Mouse (Mus musculus): ENCODE data around the gene Enpp6.

Enpp6 gene

DNA sequence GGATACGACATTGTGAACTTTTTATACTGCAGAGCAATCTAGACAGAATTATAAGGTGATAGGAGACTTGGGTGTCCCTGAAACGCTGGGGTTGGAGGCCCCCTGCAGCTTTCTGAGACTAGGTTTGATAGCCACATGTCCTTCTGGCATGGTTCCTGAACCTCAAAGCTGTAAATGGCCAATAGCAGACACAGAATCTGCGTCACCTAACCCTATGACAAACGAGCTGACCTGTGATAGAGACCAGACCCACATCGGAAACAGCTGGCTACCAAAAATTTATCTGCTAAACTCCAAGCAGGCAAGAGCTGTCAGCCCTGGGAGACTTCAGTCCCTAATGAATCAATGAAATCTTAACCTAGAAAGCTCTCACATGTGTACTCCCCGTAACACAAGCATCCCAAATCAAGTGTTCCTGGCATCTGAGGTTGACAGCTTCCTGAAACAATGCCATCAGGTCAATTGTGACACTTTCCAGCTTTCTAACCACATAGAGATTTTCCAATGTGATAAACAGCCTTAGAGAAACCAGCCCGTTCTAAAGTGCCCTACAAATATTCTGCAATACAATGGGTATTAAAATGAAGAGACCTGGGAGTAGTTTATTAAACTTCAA lies 74.5 kb downstream of the Enpp6 start:
- no peak for DNase-seq (ENCODE audit: low read depth, low spot score)

DNA sequence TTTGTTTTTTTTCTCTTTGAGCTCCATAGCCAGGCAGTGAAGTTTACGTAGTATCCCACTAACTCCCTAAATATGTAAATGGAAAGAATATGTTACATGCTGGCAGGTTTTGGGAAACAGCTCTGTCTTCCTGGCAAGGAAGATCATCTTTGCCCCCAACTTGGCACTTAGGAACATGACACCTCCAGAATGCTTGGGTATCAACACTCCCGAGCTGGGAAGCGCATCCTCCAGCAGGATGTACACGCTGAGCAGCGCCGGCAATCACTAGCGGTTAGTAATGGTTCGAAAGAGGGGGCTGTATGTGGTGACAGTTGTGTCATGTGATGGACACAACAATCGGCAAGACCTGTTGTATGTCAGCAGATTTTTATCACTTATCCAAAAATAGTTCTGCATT lies 80.4 kb downstream of the Enpp6 start:
- DNase-seq (ENCODE audit: low read depth, low spot score) = no peak

DNA sequence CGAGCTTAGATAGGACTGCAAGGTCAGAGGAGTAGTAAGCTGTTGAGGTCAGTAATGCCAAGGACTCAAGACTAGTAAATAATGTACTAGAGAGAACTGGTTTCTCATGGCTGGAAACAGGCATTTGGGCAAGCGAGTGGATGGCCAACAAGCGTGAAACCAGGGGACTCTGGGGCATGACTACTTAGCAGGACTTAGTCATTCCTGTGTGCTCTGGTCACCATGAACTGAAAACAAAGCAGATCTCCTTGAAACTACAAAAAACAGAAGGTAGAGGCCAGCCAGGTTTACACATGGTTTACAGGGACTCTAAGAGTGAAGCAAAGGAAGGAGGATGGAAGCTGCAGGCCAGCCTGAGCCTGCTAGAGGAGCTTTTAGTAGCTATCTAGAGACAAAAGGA lies 82.9 kb downstream of the Enpp6 start:
- no peak for DNase-seq (ENCODE audit: low read depth, low spot score)

DNA sequence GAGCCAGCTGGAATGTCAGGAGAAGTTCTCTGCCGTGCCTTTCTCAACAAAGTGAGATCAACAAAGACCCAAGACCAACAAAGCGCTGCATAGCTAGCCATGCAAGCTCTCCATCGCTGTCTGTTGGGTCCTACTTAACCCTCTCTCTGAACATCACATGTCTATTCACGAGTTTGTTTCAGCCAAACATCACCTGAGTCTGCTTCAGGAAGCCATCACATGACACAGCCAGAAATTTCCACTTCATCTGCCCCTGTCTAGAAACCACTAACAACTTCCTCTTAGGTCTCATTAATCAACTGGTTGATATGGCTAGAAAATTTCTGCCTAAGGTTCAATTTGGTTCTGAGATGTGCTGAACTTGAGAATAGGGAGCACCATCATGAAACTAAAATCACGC lies 85.3 kb downstream of the Enpp6 start:
- DNase-seq (ENCODE audit: low read depth, low spot score) = no peak

DNA sequence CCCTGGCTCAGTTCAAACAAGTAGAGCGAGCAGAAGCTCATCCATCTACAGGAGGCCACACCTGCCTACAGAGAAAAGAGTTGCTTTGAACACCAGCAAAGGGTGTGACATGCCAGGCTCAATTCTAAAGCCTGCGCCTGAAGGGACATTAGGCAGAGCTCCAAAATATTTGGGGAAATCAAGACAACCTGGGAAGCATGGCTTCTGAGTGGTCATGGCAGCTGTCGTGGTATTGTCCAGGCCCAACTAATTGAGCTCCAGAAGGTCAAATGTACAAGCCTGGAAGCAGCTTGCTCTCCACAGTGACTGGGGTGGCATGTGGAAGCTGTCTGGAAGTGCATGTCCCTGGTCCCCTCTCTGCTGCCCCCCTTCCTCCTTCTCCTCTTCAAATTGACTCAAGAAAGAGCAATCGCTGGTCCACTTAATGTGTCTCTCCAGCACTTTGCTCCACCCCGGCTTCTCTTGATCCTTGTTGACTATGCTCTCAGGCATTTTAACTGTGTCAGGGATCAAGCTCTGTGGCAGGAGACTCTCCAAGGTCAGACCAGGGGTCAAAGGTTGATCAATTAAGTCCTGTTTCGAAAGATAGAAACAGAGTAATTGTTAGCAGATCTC lies 89.4 kb downstream of the Enpp6 start:
- no peak for DNase-seq (ENCODE audit: low read depth, low spot score)

DNA sequence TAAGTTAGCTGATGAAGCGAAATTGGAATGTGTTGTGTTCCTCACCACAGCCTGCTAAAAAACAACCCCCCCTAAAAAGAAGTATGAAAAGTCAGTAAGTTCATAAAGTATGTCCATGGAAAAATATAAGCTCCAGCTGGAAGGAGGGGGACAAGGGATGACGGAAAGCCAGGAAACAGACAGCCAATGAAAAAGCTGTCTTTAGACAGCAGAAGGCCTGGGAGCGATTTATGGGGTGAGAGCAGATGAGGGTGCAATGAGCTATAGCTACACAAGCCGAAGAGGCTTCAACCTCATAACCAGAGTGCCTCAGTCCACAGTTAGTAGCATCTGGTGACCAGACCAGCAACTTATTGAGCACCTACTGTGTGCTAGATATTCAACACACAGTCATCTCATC lies 93.3 kb downstream of the Enpp6 start:
- no peak for DNase-seq (ENCODE audit: low read depth, low spot score)

DNA sequence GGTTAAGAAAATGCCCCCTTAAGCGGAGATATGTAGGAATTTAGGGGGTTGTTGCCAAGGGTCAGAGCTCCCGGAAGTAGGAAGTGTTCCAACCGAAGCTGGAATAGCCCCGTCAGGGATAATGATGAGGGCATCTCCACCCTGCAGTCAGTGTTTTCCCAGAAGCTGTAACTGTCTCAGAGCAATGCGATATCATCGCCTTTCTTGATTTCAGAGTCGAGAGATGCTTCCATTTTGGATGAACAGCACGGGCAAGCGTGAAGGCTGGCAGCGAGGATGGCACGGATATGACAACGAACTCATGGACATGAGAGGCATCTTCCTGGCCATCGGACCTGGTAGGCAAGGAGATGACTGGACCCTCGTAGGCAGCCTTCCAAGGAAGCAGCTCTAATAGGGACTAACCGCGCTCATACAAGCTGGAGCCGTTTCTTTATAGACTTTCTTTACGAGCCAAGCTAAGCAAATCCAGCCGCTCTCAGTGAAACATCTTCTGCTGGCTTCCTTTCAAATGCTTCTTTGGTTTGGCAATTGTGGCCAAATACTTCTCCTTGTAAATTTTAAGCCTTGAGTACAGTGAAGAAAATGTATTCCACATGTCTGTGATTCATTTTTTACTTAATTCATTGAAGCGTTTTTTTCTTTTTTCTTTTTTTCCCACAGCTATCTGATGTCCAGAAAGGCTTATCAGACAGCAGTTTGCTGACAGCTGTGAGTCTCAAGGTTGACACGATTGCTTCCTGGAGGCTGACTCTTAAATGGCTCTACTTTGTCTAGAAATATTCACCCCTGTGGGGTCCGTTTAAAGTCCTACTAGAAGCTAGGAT lies 95.7 kb downstream of the Enpp6 start:
- DNase-seq (ENCODE audit: low read depth, low spot score) = no peak

DNA sequence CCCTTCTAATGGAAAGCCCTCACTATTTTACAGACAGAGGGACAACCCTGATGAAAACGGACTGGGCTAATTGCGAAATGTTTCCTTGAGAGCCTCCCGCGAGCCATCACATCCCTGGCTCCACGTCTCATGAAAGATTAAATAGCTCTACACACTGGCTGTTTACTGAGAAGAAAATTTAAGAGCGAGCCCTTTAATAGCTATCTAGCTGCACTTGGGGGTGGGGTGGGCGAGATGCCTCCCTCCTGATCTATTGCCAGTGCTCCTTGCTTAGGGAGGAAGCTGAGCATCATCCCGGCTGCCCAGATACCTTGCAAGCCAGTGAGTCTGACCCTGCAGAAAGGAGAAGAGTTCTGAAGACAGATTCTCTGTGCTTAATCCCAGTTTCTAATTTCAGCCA lies 103.3 kb downstream of the Enpp6 start:
- no peak for DNase-seq (ENCODE audit: low read depth, low spot score)

DNA sequence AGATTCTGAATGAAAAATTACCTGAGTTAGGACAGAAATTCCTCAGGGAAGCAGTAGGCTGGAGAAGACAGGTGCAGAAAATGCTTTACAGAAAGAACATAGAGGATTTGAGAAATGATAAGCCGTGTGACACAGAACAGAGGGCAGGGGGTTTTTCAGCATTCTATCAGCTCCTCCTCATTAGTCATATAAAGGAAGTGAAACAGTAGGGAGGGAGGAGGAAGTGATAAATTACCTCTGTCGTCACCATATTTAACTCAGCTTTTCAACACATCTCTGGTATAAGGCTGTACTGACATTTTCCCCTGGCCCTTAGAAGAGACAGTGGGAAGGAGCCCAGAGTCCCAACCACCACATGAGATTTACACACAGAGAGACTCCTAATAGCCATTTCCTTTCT lies 118.9 kb downstream of the Enpp6 start:
- no peak for DNase-seq (ENCODE audit: low read depth, low spot score)

DNA sequence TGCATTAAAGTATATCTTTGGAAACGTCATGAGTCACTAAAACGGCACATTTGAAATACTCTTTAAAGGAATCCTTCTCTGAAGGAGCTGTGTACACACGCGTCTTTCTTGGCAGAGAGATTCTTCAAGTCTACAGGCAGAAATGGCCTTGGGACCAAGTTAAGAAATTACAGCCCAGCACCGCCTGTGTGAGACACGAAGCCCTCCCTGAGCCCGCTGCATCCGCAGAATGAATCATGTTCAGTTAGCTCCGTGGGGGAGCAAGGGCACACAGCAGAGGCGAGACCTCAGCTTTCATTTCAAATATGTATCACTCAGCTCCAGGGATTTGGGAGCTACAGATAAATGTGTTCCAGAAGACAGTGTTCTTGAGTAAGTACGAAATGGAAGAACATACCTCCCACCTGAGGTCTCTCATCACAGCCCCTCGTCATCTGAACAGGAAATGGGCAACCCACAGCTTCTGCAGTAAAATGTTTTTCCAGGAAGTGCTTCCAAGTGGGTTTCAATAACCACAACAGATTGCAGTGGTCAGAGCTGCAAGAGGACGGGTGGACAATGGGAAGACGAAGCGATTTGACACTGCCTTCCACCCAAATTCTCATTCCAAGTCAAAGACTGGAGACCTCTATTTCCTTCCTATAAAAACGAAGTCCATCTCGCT lies 127.6 kb downstream of the Enpp6 start:
- no peak for DNase-seq (ENCODE audit: low read depth, low spot score)

DNA sequence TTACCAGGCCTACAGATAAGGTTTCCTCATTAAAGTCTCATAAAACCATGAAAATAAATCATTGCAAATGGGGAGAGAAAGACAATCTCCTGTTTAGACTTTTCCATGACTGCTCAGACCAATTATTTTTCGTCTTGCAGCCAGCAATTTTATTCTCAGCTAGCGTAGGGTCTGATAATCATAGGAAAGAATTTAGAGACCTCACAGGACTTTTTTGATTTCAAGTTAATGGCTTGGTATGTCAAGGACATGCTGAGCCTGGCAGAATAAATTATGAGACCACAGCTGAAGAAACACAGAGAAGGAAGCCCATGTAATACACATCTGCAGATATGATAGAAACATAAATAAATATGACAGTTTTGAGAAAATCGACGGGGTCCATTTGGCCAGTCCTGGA lies 130.6 kb downstream of the Enpp6 start:
- no peak for DNase-seq (ENCODE audit: low read depth, low spot score)

DNA sequence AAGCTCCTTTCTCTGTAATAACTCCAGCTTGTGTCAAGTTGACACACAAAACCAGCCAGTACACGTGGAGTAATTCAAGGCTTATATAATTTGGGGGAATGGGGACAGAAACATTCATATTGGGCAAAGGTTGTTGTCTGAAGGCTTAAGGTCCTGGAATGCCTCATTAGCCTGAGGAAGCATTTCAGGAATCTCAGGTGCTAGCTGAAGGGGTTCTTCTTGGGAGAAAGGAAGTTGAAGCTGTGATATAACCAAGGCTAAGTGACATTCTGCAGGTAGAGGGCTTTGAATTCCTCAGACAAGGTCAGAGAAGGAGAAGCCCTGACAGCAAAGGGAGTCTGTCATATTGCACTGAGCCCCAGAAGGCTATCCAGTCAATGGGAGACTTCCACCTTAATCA lies 133.2 kb downstream of the Enpp6 start:
- no peak for DNase-seq (ENCODE audit: low read depth, low spot score)

DNA sequence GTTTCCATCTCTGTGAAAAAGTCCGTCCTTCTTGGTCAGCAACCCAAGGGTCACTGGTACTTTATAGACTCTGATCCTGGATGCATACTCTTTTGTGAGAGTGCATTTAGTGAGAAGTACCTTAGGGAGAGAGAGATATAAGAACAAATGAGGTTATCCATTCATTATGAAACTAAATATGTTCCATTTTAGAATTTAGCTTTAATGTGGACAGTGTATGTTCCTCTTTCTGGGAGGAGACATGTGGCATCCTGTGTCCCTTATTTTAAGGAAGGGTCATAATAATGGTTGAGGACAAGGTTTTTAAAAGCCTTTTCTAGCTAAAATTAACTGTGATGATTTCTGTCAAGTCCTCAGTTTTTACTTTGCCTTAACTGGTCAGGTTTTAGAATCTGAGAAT lies 142.2 kb downstream of the Enpp6 start:
- no peak for DNase-seq (ENCODE audit: low read depth, low spot score)

DNA sequence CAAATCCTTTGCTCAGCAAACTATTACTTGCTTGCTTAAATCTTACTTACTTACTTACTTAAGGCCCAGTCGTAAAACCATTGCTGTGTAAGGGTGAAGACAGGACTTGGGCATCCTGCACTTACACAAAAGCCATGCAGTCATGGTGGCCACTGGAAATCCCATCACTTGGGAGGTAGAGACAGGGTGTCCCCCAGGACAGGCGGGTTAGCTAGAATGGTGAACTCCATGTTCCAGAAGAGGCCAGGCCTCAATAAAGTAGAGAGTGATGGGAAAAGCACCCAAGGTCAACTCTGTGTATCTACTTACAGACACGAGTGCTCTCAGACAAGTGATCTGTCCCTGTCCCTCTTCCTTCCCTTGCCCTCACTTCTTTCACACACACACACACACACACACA lies 146.7 kb downstream of the Enpp6 start:
- DNase-seq (ENCODE audit: low read depth, low spot score) = no peak

DNA sequence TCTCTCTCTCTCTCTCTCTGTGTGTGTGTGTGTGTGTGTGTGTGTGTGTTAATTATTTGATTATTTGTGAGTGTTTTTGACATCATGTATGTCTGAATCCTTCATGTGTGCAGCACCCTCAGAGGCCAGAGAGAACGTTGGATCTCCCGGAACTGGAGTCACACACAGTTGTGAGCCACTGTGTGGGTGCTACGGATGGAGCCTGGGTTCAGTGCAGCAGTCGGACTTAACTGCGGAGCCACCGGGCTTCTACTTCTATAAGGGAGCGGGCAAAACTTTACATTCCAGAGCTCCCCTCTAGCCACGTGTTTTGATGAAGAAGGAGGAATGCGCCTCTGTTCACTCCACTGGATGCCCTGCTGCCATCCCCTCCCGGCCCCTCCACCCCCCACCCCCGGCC lies 148.0 kb downstream of the Enpp6 start:
- no peak for DNase-seq (ENCODE audit: low read depth, low spot score)

DNA sequence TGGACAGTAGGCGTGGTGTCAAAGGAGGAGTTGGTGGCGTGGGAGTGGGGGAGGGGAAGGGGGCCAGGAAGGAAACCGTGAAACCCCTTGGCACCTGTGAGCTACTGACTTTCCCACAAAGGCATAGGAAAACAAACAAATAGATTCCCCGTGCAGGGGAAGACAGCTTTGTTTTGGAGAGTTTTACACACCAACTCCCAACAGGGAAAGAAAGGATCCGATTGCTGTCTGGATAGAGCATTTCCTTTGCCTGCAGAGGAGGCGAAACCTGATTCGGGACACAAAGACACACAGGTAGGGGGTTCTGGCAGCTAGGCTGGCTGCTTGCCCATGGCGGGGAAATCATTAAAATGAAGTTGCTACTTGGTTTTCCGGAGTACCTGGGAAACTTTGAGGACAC lies 148.9 kb downstream of the Enpp6 start:
- no peak for DNase-seq (ENCODE audit: low read depth, low spot score)

DNA sequence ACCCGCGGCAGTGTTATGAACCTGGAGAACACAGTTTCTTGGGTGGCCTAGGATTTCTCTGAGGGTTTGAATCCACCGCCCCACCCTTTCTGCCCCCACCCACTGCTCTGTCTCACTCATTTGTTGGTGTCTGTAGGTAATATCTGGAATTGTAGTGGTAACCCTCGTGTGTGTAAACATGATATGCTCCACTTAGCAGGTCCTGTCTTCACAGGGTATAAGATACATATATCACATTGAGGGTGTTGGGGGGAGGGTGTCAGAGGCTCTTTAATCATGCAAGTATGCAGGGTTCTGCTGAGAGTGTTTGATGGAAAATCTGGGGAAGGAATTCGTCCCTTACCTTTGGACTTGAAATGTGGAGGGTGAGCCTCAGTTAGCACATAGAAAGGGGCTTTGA lies 149.4 kb downstream of the Enpp6 start:
- DNase-seq (ENCODE audit: low read depth, low spot score) = no peak

DNA sequence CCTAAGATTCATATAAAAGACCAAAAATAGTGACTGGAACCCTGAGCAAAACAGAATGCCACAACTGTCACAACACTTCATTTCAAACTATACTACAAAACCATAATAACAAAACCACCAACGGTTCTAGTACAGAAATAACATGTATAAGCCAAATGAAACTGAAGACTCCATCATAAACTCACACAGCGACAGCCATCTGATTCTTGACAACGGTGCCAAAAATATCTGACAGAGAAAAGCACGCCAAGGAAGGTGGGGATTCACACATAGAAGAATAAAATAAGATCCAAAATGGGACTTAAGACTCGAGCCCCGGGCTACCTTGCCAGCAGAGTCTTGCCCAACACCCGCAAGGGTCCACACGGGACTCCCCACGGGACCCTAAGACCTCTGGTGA lies 158.6 kb downstream of the Enpp6 start:
- no peak for DNase-seq (ENCODE audit: low read depth, low spot score)

All from c-Kit-negative CD71-positive TER-119-positive erythroid progenitor cells, embryonic 14.5 days (primary cell).